Mouse (Mus musculus): ENCODE data around the gene A930002H24Rik. TPM values are rescaled to one million over a fixed set of nuclear protein-coding genes. Genes with fewer than 3 reads are reported as not detected.

A930002H24Rik gene
- total RNA-seq, 2 experiments from 2014 or later = not detected

GRCm38 (mm10) chr17:63839636-63840269 is 23.8 kb downstream of the A930002H24Rik start:
- intact Hi-C loops (cut with DNase I) = no loop called here
- no peak for DNase-seq (ENCODE audit: low spot score in 2 of 2)

GRCm38 (mm10) chr17:63838144-63838543 is 25.4 kb downstream of the A930002H24Rik start:
- intact Hi-C loops (cut with DNase I) = no loop called here
- DNase-seq (ENCODE audit: low spot score in 2 of 2) = no peak

GRCm38 (mm10) chr17:63836641-63837040 is 26.9 kb downstream of the A930002H24Rik start:
- no peak for DNase-seq (ENCODE audit: low spot score in 2 of 2)
- intact Hi-C loops (cut with DNase I) = no loop called here

- DNase-seq (ENCODE audit: low spot score in 2 of 2) = no peak
- intact Hi-C loops (cut with DNase I) = no loop called here
Measured at GRCm38 (mm10) chr17:63836223-63836622, 27.4 kb downstream of the A930002H24Rik start.

- intact Hi-C loops (cut with DNase I) = no loop called here
- DNase-seq (ENCODE audit: low spot score in 2 of 2) = no peak
Measured at GRCm38 (mm10) chr17:63831550-63831949, 32.0 kb downstream of the A930002H24Rik start.

GRCm38 (mm10) chr17:63828561-63829332 is 34.8 kb downstream of the A930002H24Rik start:
- DNase-seq (ENCODE audit: low spot score in 2 of 2) = no peak
- intact Hi-C loops (cut with DNase I) = no loop called here

GRCm38 (mm10) chr17:63826767-63827166 is 36.8 kb downstream of the A930002H24Rik start:
- no peak for DNase-seq (ENCODE audit: low spot score in 2 of 2)
- intact Hi-C loops (cut with DNase I) = no loop called here

- intact Hi-C loops (cut with DNase I) = no loop called here
- DNase-seq (ENCODE audit: low spot score in 2 of 2) = no peak
Measured at GRCm38 (mm10) chr17:63826196-63826595, 37.4 kb downstream of the A930002H24Rik start.

GRCm38 (mm10) chr17:63824141-63824540 is 39.5 kb downstream of the A930002H24Rik start:
- intact Hi-C loops (cut with DNase I) = no loop called here
- no peak for DNase-seq (ENCODE audit: low spot score in 2 of 2)

GRCm38 (mm10) chr17:63818444-63819027 is 45.1 kb downstream of the A930002H24Rik start:
- no peak for DNase-seq (ENCODE audit: low spot score in 2 of 2)
- intact Hi-C loops (cut with DNase I) = no loop called here

GRCm38 (mm10) chr17:63813552-63813951 is 50.0 kb downstream of the A930002H24Rik start:
- intact Hi-C loops (cut with DNase I) = no loop called here
- DNase-seq (ENCODE audit: low spot score in 2 of 2) = no peak

Other genes with a start within 250 kb of the A930002H24Rik start
- 10 to 100 TPM; 29.8 to 31.1 TPM for gene Fer, start 729 bp downstream of the A930002H24Rik start, total RNA-seq (2021)